ENCODE assay signal across 11 mouse cellular contexts in the genomic region with DNA sequence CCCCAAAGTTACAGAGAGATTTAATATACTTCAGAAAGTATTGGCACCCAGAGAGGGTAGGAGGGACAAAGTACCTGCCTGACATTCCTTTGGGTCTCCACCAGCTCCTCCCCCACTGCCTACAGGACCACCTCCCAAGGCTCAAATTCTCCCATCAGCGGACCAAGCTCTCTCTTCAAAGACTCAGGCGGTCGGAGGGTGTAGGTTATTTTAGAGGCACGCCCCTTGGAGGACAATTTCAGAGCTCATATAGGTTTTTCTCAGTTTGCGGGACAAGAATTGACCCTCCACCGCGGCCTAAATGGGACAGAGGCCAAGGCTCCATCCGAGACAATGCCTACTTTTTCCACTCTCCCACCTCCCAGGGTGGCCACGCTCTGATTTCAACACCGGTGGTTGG. TPM values are rescaled to one million over a fixed set of nuclear protein-coding genes. Genes with fewer than 3 reads are reported as not detected.
DNase-seq lines count a peak whose midpoint lies in the region; ATAC-seq and TF ChIP-seq lines count a peak whose summit lies in the region.
"Had no signal": no experiment of that assay in that cellular context is flagged by ENCODE, and none has a peak within 500 bp of the region (broad histone marks: within the 10 kb centered on the region; RNA-seq: fewer than 3 reads in every experiment).

No protein-coding gene starts in this region.

- no peaks in the 10 kb centered on the region for H3K36me3 ChIP-seq in E14TG2a.4 (ENCODE audit: insufficient read depth, low read length)
- H3K36me3 ChIP-seq in forebrain, embryonic 16.5 days (ENCODE audit: control insufficient read depth, insufficient read depth) = no peaks in the 10 kb centered on the region
- no peaks in the 10 kb centered on the region for H3K36me3 ChIP-seq in midbrain, embryonic 12.5 days

- 2% methylated on average over 10 of the region's 10 CpGs for WGBS in forebrain, embryonic 16.5 days
- 2% methylated on average over 10 of the region's 10 CpGs for WGBS in midbrain, embryonic 12.5 days

- peaks cover 63% of the 10 kb centered on the region for H3K27me3 ChIP-seq in E14TG2a.4 (ENCODE audit: insufficient read depth, low read length)
- peaks cover 12% of the 10 kb centered on the region; the same call in 1 of the 2 replicates for H3K27me3 ChIP-seq in forebrain, embryonic 16.5 days (replicated peaks; ENCODE audit: control insufficient read depth, insufficient read depth, low read length)
- peaks cover 88% of the 10 kb centered on the region for H3K27me3 ChIP-seq in midbrain, embryonic 12.5 days

- H3K4me3 ChIP-seq in E14TG2a.4 (replicated peaks; ENCODE audit: low read length) = peak overlapping the region; percentile 73
- peak overlapping the region; percentile 52 for H3K4me3 ChIP-seq in forebrain, embryonic 16.5 days (replicated peaks; ENCODE audit: low read length)
- peak overlapping the region; percentile 54 for H3K4me3 ChIP-seq in midbrain, embryonic 12.5 days

- H3K9ac ChIP-seq in forebrain, embryonic 16.5 days (replicated peaks; ENCODE audit: low read depth, low read length) = no peak overlapping the region; the same call in none of the 2 replicates
- peak overlapping the region; percentile 59; the same call in 1 of the 2 replicates for H3K9ac ChIP-seq in midbrain, embryonic 12.5 days (replicated peaks)

- H3K4me2 ChIP-seq in forebrain, embryonic 16.5 days (ENCODE audit: low read length) = peak overlapping the region; percentile 66
- peak overlapping the region; percentile 65 for H3K4me2 ChIP-seq in midbrain, embryonic 12.5 days (replicated peaks)

- H3K4me1 ChIP-seq in E14TG2a.4 (replicated peaks; ENCODE audit: low read depth, low read length) = peaks cover 85% of the 10 kb centered on the region
- peaks cover 37% of the 10 kb centered on the region for H3K4me1 ChIP-seq in forebrain, embryonic 16.5 days (replicated peaks; ENCODE audit: control insufficient read depth, insufficient read depth, low read length)
- H3K4me1 ChIP-seq in midbrain, embryonic 12.5 days = peaks cover 73% of the 10 kb centered on the region

- no peaks in the 10 kb centered on the region for H3K9me3 ChIP-seq in E14TG2a.4 (ENCODE audit: low read length)
- no peaks in the 10 kb centered on the region for H3K9me3 ChIP-seq in forebrain, embryonic 16.5 days (ENCODE audit: control insufficient read depth, low read length)
- H3K9me3 ChIP-seq in midbrain, embryonic 12.5 days = no peaks in the 10 kb centered on the region

- TF ChIP-seq CTCF in E14TG2a.4 (conservative IDR thresholded peaks at IDR 0.05; ENCODE audit: low read length) = no peak

- peak; percentile 67 for DNase-seq in ES-CJ7 (ENCODE audit: low read depth, low spot score)
- DNase-seq in adrenal gland, adult 18-20 months (ENCODE audit: low spot score in 2 of 2) = no peak
- DNase-seq in thymus, postnatal 10 days (ENCODE audit: low spot score in 2 of 2) = no peak

- ATAC-seq in forebrain, embryonic 16.5 days = no peak
- no peak for ATAC-seq in midbrain, embryonic 12.5 days (ENCODE audit: low FRiP score, low read depth)
- ATAC-seq in megakaryocyte-erythroid progenitor cell, adult 5-6 weeks (replicated peaks; ENCODE audit: low FRiP score, low TSS enrichment, poor library complexity, severe bottlenecking) = no peak

- no peak overlapping the region for H3K27ac ChIP-seq in forebrain, embryonic 16.5 days (ENCODE audit: low read length)
- 0 out of 2 replicates have a peak overlapping the region, but pooled peaks have one; percentile 78 for H3K27ac ChIP-seq in midbrain, embryonic 12.5 days (replicated peaks)

RNA-seq across cellular contexts. Expression of gene Igsf21, which starts 1.7 kb away (rescaled TPM):
- 46.8 and 50.9 TPM in 2 replicates for polyA plus RNA-seq in forebrain, embryonic 16.5 days (2015; fragmentation: Nextera tagmentation; extraction: Ambion mirVana)
- 38.9 and 41.1 TPM in 2 replicates for polyA plus RNA-seq in midbrain, embryonic 12.5 days (2016; fragmentation: Nextera tagmentation; extraction: Ambion mirVana)
- 1 to 10 TPM; 3.1 to 7.2 TPM for total RNA-seq in adrenal gland, adult 18-20 months (2021)
- total RNA-seq in megakaryocyte-erythroid progenitor cell, adult 5-6 weeks (2014; fragmentation: Nextera tagmentation) = not detected in 2 replicates
- total RNA-seq in megakaryocyte-erythroid progenitor cell, adult 5-6 weeks (2017) = not detected in 2 replicates
- total RNA-seq: CH12.LX; gastrocnemius, adult 18-20 months; megakaryocyte progenitor cell, adult 5-6 weeks had no signal
- polyA plus RNA-seq: liver, embryonic 16.5 days had no signal

Comparison
In these comparisons a context has a peak if more than half of its experiments do, and no peak if none do; other contexts are left out.
1. RNA of gene Igsf21, which starts 1.7 kb away (total RNA-seq): 3.1 to 7.2 TPM in adrenal gland, adult 18-20 months; not detected in megakaryocyte-erythroid progenitor cell, adult 5-6 weeks; every median in the first group is over 4 times any median in the second.
2. Peak in every context shown above with its lines, with median percentiles within 50 percentile points of each other: H3K4me3 ChIP-seq.